Mouse (Mus musculus) brain, embryonic 14.5 days (tissue): Measurements from ENCODE around the gene Sfmbt1. TPM values are rescaled to one million over a fixed set of nuclear protein-coding genes. Genes with fewer than 3 reads are reported as not detected.

ENCODE experiments used
- DNase-seq: peaks from one replicate; pipeline ENCODE4 v3.0.0-alpha.2; 2011; ENCODE audit warnings: low read depth
- CTCF ChIP-seq: fragments of 200-500 bp; IDR thresholded peaks from 2 replicates; pipeline ENCODE4 v1.5.1; 2012; ENCODE audit warnings: inconsistent platforms, mild to moderate bottlenecking, moderate library complexity, borderline replicate concordance; ENCODE audit not compliant: insufficient read depth, insufficient read length; ENCODE audit errors: extremely low read depth
- POLR2A ChIP-seq: fragments of 200-500 bp; IDR thresholded peaks from 2 replicates; pipeline ENCODE4 v1.6.1; 2012; ENCODE audit warnings: mild to moderate bottlenecking, inconsistent platforms, borderline replicate concordance; ENCODE audit not compliant: poor library complexity, insufficient read depth, insufficient read length, severe bottlenecking; ENCODE audit errors: extremely low read depth
- polyA plus RNA-seq: library from polyadenylated mRNA; depleted of rRNA; stranded (reverse); fragments of >200 nt; gene quantifications from 2 replicates; pipeline ENCODE4 v1.2.3, GENCODE M21; 2012; rRNA removed

Sfmbt1 gene
- 6.5 and 10.6 TPM in 2 replicates for polyA plus RNA-seq

DNA sequence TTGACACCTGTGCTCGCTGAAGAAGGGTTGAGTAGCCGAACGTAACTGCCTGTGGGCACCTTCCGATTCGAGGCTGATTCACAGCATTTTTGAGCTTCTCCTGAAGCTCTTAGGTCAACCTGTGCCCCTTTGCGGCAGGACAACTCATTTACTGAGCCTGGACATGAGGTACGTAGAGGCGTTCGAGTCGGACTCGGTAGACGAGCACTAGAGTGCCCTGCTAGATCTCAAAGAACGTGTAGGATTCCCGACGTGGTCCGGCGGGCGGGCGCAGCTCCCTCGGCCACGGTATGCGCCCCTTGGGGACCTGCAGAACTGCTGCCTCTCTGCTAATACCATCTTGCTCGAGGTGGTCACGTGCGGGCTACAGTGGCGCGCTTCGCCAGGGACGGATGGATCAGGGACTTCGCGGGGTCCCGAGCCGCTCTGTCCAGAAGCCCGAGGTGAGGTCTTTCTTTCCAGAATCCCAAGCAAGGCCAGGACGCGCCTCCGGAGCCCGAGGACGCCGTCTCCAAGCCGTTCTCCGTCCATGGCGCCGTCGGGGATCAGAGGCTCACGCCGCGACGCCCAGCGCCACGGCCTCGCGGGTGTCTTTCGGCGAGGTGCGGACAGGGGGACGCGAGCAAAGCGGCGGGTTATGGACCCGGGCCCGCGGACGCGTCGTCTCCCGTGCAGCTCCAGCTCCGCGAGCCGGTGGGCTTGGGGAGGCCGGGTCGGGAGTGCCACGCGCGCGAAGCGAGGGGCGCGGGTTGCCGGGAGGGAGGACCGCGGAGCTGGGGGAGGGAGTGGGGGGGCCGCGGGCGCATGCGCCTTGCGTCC lies at the start of gene Sfmbt1:
Gene Sfmbt1 (plus strand): TSS at position 51 of the 819 bp plus-strand sequence.
- TF ChIP-seq CTCF = no peak
- no peak for TF ChIP-seq POLR2A
- peak; percentile 71 for DNase-seq

DNA sequence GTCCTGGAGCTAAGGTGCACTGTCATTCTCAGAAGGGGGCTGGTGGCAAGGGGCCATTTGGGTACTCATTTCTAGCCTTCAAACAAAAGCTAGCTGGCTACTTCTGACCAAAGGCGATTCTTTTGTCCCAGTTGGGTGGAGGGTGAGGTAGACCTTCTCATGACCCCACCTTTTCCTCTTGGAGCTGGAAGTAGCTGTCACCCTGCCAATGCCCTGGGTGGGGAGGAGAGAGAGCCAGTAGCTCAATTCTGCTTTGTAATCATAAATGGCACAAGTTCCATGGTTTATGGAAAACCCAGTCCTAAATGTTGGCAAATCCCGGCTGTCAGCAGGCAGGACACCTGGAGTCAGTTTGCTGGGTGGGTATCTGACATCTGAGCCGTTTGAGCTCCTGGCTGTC lies 48.6 kb upstream of the Sfmbt1 start:
- TF ChIP-seq POLR2A (no peak), CTCF (no peak)
- no peak for DNase-seq

DNA sequence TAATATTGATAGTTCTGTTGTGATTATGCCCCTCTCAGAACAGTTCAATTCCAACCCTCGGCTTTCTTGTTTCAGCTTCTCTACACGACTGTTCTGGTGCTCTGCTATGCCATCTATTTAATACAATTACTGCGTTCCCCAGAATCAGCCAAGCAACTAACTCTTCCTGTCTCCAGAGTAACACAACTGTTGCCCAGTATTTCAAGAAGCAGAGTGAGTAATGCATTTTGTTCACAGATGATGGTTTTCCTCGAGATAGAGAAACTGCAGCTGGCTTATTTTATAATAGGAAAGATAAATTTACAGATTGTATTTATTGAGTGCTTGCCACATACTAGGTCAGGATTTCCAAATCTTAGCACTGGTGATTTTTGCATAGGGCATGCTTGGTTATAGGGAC lies 48.0 kb upstream of the Sfmbt1 start:
- DNase-seq = no peak
- no peak for TF ChIP-seq CTCF
- no peak for TF ChIP-seq POLR2A

GRCm38 (mm10) chr14:30670161-30670560 lies 44.5 kb upstream of the Sfmbt1 start:
- DNase-seq = no peak
- TF ChIP-seq POLR2A = no peak
- TF ChIP-seq CTCF = no peak

DNA sequence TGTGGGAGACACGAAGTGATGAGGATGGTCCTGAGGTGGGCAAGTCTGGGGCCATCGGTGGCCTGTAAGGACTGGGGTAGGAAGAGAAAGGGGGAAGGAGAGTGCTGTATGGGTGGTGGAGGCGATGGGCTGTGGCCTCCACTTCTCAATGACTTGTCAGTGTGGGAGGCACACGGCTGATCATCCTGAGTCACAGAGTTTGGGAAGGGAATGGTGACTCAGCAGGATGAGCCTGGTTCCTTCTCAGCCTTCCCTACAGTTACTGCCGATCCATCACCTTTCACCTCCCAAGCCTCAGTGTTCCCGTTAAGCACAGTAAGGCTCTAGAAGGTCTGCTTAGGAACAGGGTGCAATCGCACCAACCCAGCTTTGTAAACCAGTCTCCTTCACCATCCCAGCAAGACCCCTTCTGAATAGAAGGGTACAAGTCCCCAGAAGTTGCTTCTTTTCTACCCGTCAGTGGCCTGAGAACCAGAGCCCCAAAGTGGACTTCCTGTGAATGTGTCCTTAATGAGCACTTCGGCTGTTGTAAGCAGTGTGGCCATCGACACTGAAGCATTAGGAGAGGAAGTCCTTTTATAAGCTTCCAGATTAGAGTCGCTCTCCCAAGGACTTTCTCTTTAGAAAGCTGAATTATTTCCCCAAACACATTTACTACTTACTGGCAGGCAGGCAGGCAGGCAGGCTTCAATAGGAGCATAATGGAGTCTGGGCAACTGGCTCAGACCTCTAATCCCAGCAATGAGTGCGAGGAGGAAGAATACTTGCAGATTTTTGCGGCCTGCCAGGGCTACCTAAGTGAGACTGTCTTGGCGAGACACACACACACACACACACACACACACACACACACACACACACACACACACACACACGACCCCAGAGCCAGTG lies 43.3 kb upstream of the Sfmbt1 start:
- no peak for TF ChIP-seq CTCF
- TF ChIP-seq POLR2A = no peak
- DNase-seq = peak; percentile 1

DNA sequence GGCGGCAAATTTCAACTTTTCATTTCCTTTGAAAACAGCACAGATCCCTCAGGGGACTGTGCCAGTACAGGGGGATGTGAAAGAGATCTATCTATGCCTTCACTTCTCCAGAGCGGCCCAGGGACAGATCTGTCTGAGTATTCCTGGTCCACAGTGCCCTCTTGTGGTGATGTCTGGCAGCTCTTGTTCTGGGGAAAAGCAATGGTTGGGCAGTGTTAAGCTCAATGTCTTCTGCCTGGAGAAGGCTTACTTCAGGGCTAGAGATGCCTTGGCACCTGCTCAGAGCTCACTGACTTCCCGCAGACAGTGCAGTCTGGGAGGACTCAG lies 42.7 kb upstream of the Sfmbt1 start:
- TF ChIP-seq POLR2A (no peak), CTCF (peak; percentile 95)
- DNase-seq = peak; percentile 94

GRCm38 (mm10) chr14:30674947-30675346 lies 39.7 kb upstream of the Sfmbt1 start:
- DNase-seq = peak; percentile 11
- no peak for TF ChIP-seq CTCF
- no peak for TF ChIP-seq POLR2A

DNA sequence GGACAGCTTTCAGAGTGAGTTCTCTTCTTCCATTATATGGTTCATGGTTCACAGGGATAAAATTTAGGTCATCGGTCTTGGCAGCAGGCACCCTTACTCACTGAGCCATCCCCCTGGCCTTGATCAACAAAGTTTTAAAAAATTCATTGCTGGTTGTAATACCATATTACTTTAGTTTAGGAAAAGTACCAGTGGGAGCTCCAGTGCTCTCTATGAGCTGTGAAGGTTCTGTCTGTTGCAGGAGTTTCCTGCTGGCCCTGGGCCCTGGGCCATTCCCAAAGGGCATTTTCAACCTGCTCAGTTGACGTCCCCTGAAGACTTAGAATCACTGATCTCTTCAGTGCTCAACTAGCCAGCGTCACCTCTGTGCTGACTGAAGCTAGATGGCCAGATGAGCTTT lies 32.5 kb upstream of the Sfmbt1 start:
- DNase-seq = no peak
- no peak for TF ChIP-seq POLR2A
- no peak for TF ChIP-seq CTCF

DNA sequence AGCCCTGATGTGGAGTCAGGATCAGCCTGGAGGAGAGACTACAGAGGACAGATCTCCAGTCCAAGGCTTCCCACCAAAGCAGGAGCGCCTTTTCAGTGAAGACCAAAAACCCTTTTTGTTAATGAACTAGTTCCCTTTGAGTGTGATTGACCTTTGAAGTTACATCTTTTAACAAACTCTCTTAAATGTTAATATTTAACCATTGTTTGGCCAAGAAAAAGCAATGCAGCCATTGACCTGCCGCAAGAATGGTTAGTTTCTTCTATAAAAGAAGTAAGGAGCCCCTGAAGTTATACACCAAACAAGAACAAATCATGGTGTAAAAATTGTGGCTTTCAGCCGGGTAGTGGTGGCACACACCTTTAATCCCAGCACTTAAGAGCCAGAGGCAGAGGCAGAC lies 24.0 kb upstream of the Sfmbt1 start:
- DNase-seq = no peak
- TF ChIP-seq CTCF (no peak), POLR2A (no peak)

DNA sequence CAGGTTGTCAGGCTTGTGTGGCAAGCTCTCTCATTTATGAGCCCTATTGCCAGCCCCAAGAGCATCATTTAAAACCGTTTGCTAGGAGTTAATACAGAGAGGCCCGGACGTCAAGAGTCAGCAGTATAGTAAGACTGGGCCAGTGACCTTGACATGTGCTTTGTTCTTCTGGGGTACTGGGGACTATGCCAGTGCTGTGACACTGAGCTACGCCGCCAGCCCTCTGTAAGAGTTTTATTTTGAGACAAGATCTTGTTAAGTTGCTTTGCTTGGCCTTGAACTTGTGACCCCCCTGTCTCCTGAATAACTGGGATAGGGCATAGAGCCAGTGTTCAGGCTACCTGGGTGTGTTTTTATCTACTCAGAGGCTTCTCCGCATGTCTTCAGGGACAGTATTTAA lies 22.2 kb upstream of the Sfmbt1 start:
- DNase-seq = no peak
- no peak for TF ChIP-seq CTCF
- TF ChIP-seq POLR2A = no peak

DNA sequence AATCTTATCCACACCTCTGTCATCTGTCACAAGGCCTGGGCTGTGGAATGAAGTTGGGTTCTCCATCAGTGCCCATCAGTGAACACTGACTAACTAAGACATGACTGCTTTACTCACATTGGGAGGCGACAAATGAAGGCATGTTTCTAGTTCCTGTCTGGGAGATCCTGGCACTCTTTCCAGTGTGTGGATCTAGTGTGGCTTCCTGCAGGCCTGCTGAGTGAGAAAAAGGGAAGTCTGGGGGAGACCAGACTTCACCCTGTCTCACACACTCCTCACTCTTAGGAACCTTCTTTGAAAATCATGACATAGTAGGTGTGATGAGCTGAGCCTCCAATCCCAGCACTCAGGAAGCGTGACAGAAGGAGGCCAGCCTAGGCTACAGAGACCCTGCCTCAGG lies 19.9 kb upstream of the Sfmbt1 start:
- DNase-seq = no peak
- TF ChIP-seq CTCF (no peak), POLR2A (no peak)

DNA sequence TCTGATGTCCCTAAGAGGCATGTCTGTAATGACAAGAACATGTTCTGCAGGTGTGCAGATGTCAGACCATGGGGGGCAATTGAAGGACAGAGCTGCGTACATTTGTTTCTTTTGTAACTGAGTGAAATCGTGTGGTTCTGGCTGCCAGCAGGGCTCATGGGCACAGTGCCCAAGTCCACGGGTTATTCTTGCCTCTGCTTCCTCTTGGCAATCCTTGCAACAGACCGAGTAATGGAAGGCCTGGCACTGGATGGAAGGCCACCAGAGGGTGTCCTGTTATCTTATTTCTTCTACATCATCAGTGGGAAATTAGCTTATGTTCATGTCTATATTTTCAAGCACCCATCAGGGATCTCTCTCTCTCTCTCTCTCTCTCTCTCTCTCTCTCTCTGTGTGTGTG lies 19.0 kb upstream of the Sfmbt1 start:
- DNase-seq = peak; percentile 77
- no peak for TF ChIP-seq POLR2A
- peak; percentile 6; the same call in 1 of the 2 replicates for TF ChIP-seq CTCF
